Mouse (Mus musculus) E14TG2a.4 (cell line): ENCODE data around the gene Crmp1.

Experiments
- CTCF ChIP-seq: conservative IDR thresholded peaks from 2 replicates; pipeline ENCODE4 v1.5.1; 2014; ENCODE audit warnings: low read length
- POU5F1 ChIP-seq: IDR thresholded peaks from 2 replicates; pipeline ENCODE4 v1.6.1; 2014; ENCODE audit warnings: low read length, borderline replicate concordance

DNA sequence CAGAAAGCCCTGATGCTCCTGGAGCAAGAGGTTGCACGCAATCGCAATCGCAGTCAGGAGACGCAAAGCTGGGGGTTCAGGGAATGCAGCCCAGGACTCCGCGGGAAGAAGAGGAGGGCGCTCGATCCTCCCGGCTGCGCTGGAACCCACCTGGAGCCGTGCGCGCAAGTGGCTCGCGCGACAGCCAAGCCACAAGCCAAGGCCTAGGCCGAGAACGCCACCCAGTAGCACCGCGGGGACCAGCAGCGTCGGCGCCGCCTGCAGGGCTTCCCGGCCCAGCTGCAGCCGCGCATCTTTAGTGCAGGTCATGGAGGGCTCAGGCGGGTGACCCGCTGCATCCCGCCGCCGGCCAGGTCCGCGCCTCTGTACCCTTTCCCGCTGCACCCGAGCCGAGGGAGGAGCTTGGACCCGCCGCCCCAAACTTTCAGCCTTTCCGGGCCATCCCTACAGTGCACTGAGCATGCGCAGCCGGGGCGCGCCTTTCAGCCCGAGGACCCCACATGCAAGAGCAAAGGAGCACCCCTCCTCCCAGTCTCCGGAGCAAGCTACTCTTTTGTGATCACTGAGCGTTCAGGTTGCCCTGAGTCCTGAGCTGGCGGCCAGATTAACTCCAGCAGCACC, 94.9 kb downstream of the Crmp1 start, which contains the start of gene Evc:
- TF ChIP-seq CTCF (no peak), POU5F1 (no peak)
